Mouse (Mus musculus) cerebellum, adult (tissue): ENCODE measurements around the gene Fermt2.
"Not testable (repeated sequence)": the region's sequence is repeated elsewhere in the genome, so short reads cannot be mapped to it uniquely, and the experiment has no call there.

Experiments
- ATAC-seq: cut with Nextera tagmentation; 2 replicates; pipeline ENCODE4 v1.9.2; 2017; ENCODE audit warnings: mild to moderate bottlenecking, moderate library complexity, mixed read lengths; ENCODE audit not compliant: insufficient number of reproducible peaks, low FRiP score, low TSS enrichment

Fermt2 gene

DNA sequence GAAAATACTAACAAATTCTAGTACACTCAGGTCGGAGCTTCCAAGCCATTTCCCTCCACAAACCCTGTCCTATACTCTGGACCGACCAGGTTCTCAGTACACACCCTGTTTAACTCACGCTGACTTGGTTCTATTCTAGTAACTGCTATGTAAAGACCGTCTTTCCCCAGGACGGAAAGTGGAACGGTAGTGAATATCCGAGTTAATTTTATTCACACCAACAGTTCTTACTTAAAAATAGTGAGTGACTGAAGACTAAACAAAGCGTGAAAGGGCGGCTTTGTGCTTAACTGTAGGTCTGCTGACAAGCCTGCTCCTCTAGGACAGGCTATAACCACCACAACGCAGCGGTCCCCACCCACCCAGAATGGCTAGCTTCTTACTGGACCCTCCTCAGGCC, 14.1 kb downstream of the Fermt2 start:
- no peak for ATAC-seq

DNA sequence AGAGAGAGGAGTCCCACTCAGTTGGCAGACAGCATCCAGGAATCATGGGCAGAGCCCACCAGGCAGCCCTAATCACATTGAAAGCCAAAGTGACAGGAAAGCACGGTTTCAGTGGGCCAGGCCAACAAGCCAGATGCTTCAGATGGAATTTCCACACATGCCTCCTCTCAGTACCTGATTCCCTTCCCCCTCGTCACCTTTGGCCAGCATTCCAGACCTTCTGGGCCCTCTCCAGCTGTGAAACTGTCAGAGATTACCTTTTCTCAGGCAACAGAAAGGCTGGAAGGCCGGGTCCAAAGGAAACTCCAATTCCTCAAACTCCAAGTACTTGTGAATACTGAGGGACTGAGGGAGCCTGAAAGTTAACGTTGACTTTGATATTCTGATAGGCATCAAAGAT, 19.1 kb downstream of the Fermt2 start:
- ATAC-seq = no peak

DNA sequence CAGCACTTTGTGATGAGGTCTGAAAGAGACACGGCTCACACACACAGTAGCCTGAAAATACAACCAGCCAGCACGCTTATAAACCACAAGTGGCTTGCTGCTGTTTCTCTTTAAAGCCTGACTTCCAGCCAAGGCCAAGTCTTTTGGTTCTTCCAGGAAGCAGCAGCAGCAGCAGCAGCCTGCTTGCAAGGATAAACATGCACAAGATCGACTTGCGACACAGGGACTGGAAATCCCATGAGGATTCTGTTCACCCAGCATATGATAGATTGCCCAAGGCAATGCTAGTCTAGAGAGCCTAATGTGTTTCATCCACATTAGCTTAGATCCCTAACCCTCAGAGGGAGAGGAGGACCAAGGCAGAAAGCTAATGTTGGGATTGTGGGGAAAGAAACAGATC, 22.0 kb downstream of the Fermt2 start:
- ATAC-seq = no peak

DNA sequence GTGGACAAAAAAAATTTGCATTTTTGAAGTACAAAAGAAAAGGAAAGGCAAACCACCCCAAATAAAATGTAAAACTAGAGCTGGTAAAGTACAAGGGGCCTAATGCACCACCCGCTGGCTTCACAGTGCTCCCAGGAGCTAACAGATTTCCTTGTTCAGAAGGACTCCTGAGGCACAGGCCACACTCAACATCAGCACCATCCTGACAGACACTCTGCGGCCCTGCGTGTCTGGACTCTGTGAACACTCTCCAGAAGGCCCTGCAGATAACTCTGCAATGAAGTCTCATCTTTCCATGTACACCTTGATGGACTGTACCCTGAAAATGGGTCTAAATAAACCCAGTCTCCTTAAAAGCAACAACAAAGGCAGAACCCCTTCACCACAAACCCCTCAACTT, 22.5 kb downstream of the Fermt2 start:
- ATAC-seq = no peak

DNA sequence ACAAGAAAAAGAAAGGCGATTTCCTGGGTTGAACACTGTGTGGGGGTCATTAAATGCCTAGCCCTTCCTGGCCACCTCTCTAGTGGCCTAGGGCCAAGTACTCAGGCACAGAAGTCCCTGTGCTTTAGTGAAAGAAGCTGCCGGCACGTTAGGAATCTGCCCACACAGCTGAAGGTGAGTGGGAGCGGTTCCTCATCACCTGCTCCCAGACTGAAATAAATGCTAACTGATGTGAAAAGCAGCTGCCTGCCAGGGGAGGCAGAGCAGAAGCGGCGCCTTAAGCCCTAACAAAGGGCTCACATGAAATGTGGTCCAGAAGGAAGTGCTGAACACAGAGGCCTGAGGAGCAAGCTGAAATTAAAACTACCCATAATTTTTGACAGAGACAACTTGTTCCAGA, 22.9 kb downstream of the Fermt2 start:
- no peak for ATAC-seq

DNA sequence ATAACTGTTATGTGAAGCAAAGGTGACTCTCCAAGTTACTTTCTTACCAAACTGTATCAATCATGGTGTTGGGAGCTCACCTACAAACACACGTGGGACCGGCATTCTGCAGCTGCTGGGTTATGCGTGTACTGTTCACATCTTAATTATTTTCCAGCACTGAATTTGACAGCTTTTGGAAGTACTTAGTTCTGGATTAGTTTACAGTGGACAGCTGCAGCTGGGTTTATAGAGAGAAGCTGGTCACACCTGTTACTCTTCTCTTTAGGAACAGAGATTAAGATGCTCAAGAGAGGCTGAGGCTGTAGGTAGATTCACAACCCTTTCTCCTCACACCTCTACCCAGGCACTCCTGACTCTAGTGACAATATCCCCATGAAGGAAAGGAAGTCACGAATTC, 23.8 kb downstream of the Fermt2 start:
- no peak for ATAC-seq

DNA sequence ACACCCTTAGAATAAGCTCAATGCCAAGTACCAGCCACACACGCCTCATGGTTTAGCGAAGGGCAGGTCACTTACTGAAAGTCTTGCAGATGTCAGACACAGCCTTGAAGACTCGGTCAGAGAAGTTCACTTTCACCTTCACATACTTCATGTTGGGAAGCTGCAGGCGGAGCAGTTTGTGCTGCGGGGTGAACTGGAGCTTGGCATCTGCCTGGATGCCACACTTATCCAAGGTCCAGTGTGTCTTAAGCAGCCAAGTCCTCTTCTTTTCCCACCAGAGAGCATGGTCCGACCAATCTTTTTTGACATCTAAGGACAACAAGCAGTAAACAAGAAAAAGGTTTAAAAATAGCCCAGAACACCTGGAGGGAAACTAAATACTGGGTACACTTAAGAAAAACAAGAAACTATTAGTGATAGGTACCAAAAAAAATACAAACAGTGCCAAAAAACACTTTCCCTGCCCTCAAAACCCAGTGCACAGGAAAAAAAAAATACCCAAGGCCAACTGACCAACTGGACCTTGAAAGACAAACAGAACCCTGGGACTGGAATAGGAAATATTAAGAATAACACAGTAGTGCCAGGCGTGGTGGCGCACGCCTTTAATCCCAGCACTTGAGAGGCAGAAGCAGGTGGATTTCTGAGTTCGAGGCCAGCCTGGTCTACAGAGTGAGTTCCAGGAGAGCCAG, 25.4 kb downstream of the Fermt2 start:
- no peak for ATAC-seq

DNA sequence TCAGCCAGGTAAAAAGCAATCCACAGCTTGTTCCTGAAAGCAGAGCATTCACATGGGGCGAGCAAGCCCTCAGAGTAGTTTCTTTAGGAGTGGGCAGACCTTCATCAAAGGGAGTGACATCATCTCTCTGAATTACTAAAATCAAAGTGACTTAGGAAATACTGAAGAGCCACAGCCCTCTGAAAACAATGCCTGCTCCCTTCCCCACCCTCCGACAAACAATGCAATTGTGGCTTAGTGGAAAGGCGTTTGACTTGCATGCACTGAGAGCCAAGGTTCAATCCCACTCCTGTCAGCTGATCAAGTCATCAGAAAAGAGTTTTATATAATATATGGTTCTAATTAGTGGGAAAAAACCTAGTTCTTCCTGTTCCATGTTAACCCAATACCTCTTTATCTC, 26.0 kb downstream of the Fermt2 start:
- ATAC-seq = no peak

DNA sequence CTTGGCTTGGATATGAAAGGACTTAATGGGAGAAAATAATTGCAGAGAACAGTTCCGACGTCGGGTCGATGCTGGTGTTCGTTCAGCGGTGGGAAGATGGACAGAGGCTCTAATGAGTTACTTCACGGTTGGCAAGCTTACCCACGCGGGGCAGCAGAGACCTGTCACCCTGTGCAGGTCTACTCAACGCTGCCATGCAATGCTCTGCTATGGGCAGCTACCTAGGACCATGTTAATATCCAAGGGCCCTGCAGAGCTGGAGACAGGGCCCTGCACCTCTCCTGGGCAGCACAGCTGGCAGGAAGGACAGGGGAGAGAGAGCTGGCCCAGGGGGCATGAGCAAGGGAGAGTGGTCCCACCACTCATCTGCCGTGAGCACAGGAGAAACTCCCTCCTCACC, 29.9 kb downstream of the Fermt2 start:
- no peak for ATAC-seq

DNA sequence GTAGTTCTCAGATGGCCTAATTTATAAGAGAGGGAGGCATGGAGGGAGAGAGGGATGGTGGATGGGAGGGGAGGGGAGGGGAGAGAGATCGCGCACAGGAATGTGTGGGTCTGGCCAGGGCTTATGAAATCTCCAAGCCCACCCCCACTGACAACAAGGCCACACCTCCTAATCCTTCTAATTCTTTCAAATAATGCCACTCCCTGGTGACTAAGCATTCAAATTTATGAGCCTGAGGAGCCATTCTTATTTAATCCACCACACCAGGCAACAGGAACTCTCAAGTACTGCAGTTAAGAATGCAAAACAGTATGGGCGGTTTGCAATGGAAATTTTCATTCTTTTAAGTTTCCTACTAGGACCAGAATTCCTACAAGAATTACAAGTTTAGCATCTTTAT, 32.8 kb downstream of the Fermt2 start:
- no peak for ATAC-seq

DNA sequence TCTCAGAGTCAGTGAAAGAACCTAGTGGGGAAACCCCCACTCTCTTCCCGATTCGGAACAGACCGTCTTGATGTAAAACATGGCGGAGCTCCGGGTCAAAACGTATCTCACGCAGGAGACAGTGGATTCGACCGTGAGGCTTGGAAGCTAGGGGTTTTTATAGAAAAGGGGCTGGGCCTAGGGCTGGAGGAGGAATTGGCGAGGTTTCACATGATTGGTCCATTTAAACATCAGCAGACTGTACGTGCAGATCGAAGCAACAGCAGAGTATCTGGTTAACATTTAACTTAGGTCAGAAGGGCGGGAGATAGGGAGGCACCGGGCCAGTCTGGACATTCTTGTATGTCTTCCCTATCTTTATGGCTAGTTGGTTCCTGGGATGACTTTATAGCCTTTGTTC, 34.1 kb downstream of the Fermt2 start:
- ATAC-seq = not testable (repeated sequence)

DNA sequence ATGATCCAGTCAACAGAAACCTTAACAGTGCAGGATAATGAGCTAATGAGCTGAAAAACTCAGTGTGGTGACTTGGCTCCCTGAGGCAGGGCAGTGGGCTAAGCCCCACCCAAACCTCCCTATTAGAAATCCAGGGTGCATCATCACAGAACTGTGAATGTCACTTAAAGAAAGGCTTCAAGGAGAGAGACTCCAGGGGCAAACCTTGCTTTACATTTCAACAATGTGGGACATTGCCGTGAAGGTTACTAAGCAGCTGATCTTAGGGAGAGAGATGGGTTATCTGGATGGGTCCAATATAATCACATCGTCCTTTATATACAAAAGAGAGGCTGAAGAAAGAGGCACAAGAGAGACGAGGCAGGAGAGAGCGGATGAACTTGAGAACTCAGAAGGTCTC, 36.0 kb downstream of the Fermt2 start:
- ATAC-seq = no peak

DNA sequence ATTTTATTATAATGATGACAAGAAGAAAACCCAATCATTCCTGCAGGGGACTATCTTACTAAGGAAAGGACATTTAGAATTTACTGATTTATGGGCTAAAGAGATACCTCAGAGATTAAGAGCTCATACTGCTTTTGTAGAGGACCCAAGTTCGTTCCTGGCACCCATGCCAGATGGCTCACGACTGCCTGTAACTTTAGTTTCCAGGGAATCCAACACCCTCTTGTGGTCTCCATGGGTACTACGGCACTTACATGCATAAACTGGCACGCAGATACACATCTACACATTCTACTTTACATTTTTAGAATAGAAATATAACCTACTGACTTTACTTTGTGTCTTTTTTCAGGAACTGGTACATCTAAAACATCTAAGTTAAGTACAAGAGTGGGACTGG, 37.2 kb downstream of the Fermt2 start:
- ATAC-seq = no peak

DNA sequence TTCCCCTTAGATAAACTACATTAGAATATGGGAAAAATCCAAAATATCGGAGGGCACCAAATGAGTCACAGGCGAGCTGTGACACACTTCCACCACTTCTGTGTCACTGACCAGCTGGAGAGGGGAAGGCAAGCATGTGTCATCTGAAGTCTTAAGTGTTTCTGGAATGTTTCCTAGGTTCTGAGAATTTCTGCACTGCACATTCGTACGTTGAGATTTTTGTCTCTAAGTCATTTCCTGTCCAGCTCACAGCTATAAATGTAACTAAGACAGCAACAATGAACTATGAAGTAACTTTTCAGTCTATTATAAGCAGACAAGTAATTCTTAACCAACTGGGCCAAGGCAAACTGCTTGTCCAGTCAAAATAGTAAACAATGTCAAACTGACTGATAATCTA, 37.9 kb downstream of the Fermt2 start:
- ATAC-seq = no peak

DNA sequence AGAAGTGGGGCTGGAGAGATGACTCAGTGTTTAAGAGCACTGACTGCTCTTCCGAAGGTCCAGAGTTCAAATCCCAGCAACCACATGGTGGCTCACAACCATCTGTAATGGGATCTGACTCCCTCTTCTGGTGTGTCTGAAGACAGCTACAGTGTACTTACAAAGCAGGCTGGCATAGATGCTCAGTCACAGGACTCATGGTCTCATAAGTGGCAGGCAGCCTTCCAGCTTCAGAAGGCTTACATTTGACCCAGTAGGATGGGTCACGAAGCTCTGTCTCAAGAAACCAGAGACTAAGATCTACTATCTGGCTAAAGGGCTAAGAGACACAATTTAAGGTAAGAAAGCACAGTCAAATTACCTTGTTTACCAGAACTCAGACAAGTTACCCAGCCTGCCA, 42.7 kb downstream of the Fermt2 start:
- ATAC-seq = not testable (repeated sequence)

DNA sequence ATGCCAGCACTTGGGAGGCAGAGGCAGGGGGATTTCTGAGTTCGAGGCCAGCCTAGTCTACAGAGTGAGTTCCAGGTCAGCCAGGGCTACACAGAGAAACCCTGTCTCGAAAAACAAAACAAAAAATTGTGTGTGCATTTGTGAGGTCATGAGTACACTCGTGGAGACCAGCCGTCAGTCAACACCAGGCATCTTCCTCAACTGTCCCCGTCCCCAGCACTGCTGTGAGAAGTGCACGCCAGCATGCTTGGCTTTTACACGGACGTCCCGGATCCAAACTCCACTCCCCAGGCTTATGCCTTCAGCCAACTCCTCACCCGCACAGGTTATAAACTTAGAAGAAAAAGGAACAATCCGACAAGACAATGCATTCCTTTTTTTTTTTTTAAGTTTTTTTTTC, 46.6 kb downstream of the Fermt2 start:
- ATAC-seq = not testable (repeated sequence)

DNA sequence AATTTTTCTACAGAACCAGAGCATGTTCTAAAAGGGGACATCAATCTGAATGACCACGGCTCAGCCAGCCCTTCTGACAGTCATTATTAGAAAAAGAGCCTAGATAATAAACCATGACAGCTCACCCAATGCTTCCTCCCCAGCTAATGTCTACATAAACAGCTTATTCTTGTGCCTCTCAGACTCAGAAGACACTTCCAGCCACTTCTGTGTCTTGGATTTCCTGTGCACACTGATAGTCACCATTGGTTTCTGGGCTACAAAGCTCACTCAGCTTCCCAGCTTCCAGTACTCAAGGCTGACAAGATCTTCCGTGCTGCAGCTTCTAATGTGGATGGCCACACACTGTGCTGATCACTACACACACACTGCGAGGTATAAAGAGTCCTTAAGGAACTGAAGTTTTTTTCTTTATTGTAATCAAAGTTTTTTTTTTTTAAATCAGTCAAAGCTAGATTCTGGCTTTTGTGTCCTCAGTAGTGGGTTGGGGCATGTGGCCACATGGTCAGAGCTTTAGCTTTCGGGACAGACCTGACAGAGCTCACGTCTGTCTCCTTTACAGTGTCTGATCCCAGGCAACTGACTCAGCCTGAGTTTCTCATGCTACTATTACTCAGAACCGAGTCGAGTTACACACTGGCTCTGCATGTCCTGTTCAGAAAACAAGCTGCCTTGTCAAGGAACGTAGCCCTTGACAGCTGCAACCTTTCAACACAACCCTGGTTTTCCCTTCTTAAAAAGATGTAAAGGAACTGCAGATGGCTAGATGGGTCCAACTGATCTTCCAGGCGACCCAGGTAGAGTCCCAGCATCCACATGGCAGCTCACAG, 50.7 kb downstream of the Fermt2 start:
- no peak for ATAC-seq

DNA sequence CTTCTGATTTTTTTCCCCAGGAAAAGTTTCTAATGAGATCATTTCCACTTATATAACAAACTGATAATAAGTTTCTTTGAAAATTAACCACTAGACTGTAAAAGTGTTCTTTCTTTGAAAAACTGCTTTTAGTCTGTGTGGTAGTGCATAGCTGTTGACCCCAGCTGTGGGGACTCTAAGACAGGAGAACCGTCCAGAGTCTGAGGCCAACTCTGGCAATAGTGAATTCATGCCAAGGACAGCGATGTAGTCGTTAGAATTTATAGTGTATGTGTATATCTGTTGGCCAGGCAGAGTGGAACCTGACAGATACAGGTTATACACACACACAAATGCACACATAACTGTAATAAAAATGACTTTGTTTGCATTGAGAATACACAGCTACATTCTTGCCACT, 51.4 kb downstream of the Fermt2 start:
- no peak for ATAC-seq

DNA sequence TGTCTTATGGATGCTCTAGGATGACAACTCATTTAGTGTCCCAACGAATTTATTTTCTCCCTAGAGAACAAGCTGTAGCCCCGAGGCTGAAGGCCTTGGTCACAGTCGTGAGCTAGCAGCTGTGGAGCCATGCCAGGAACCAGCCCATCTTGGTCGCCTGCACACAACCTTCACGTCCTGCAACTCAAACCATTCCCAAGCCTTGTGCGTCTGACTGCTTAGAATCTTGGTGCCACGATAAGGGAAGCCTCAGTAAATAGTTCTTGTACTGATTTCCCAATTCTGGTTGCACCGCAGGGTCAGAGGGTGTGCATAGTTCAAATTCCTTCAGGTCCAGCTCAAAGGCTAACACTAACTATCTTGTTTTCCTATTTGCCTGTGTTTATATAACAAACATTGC, 52.3 kb downstream of the Fermt2 start:
- no peak for ATAC-seq

DNA sequence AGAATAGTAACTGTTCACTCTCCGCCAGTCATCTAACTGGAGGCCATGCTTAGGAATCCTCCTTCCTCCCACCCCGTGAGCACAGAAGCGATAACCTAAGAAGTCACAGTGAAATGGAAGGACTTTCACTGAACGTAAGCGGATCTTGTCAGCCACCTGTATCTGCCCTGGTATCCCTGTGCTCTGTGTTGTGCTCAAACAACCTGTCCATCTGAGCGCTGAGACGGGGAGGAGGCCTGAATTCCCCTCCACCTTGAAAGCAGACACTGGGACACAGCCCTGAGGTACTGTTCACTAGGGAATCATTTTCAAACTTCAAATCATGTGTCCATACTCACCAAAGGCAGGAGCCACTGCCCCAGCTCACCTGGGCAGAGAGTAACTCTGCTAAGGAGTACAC, 52.9 kb downstream of the Fermt2 start:
- no peak for ATAC-seq

DNA sequence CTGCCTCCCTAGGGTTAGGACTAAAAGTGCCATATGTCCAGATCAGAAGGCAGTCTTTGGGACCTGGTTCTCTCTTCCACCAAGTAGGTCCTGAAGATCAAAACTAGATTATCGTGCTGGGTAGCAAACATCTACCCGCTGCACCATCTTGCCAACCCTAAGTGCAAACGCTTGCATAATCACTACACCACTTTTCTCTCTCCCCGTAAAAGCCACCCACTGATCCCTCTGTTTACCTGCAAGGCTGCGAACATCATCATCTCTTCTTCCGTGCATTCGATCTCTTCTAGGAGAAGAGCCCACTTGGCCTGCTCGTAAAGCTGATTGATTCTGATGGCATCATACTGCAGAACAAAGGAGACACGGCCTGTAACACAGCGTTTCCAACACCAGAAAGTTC, 57.4 kb downstream of the Fermt2 start:
- ATAC-seq = no peak

DNA sequence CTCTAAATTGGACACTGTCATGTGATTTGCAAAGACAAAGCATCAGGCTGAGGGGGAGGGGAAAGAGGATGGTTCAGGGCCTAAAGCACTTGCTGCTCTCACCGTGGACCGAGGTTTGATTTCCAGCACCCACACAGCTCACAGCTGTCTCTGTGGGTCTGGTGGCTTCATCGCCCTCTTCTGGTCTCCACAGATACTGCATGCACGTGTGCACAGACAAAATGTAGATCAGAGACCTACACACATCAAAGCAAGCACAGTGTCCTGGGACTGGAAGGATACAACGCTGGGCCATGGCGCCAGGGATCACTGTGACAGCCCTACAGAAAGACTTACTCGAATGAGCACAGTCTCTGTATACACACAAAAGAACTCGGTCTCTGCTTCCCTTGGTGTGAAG, 60.5 kb downstream of the Fermt2 start:
- no peak for ATAC-seq
